Mouse (Mus musculus) embryonic fibroblast, embryonic 13.5 days (primary cell): ENCODE results near the gene Raf1.

Experiments
- CTCF ChIP-seq: IDR thresholded peaks from 2 replicates; pipeline ENCODE4 v1.5.1; 2011; ENCODE audit warnings: mild to moderate bottlenecking, control low read depth, low read length, moderate library complexity, borderline replicate concordance; ENCODE audit not compliant: insufficient read depth
- POLR2A ChIP-seq: IDR thresholded peaks from 2 replicates; pipeline ENCODE4 v1.6.1; 2011; ENCODE audit warnings: low read depth, mild to moderate bottlenecking, control low read depth, low read length, moderate library complexity

DNA sequence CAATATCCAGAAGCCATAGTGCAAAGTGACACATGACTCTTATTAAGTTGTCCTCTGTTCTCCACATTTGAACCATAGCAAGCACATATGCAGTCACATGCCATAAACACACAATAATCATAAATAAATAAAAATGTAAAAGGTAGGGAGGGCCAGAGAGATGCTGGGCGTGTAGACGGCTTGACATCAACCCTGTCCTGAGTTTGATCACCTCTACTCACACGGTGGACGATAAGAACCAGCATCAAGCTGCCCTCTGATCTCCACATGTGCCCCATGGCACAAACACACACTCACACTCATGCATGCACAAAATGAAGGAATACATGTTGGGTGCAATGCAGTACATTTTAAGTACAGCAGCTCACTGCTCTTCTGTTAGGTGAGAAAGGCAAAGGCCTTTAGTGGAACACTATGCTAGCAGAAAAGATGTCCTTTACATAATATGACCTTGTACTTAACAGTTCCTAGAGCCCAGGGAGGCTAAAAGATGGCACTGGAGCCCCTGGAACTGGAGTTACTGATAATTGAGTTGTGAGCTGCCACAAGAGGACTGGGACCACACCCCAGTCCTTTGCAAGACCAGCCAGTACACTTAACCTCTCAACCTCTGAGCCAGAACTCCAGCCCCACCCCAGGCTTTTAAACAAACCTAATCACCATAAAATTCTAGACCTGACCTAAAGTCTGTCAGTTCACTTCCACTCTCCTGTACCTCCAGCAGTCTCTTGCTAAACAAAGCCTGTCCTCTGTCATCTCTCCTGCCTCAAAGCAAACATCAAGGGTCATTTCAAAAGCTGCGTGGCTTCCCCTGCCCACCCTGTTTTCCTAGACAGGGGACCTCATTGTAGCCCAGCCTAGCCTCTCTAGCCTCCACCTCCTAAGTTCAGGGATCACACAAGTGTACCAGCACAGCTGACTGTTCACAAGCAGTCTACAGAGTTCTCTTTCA is 25.7 kb downstream of the Raf1 start:
- TF ChIP-seq CTCF (no peak), POLR2A (no peak)
